Mouse (Mus musculus): Measurements from ENCODE around the gene Creg1. TPM values are rescaled to one million over a fixed set of nuclear protein-coding genes. Genes with fewer than 3 reads are reported as not detected.

Creg1 gene
- polyA plus RNA-seq, 1 experiment: 63.9 TPM

GRCm38 (mm10) chr1:165786296-165786695 is 22.8 kb downstream of the Creg1 start:
- DNase-seq (ENCODE audit: low spot score): no peak

GRCm38 (mm10) chr1:165788511-165788910 is 25.0 kb downstream of the Creg1 start, which contains the start of gene Cd247:
Gene Cd247 (plus strand): TSS chr1:165788681.
- no peak for DNase-seq (ENCODE audit: low spot score)

- DNase-seq (ENCODE audit: low spot score): no peak
Measured at GRCm38 (mm10) chr1:165789066-165789660, 25.6 kb downstream of the Creg1 start.

DNA sequence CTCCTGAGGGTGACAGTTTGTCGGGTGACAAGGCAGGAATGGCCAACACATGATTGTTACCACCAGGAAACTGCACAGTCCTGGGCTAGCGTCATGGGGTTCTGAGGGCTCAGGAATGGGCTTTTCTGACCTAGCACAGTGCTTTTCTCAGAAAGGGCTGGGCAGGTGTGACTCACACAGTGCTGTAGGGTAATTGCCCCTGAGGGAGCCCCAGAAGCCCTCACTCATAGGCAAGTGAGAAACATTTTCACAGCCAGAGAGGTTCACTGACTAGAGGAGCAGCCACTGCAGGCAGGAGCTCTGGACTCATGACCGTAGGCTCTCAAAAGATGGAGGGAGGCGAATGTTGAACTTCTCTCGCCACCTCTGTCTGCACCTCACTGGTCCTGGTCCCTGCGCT is 26.4 kb downstream of the Creg1 start:
- no peak for DNase-seq (ENCODE audit: low spot score)

GRCm38 (mm10) chr1:165790461-165791210 is 27.1 kb downstream of the Creg1 start:
- no peak for DNase-seq (ENCODE audit: low spot score)

GRCm38 (mm10) chr1:165791411-165791810 is 27.9 kb downstream of the Creg1 start:
- no peak for DNase-seq (ENCODE audit: low spot score)

GRCm38 (mm10) chr1:165801709-165802310 is 38.3 kb downstream of the Creg1 start:
- DNase-seq (ENCODE audit: low spot score): no peak

DNA sequence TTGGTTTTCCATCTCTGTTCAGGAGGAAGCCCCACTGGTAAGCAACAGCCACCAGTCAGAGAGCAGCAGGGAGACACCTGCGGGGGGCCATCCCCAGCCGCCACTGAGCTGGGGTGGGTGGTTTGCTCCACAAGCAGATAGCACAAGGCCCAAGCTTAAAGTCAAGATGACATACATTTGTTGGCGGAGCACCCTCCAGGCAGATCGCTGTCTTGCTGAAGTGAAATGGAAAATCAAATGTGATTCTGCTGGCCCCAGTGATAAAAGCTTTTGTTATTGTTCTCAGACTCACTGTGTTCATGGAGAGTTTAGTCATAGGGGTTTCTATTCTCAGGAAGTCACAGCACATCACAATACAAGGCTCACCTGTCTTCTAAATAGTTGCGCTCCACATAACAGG is 39.6 kb downstream of the Creg1 start:
- no peak for DNase-seq (ENCODE audit: low spot score)

- no peak for DNase-seq (ENCODE audit: low spot score)
Measured at GRCm38 (mm10) chr1:165804133-165804532, 40.6 kb downstream of the Creg1 start.

GRCm38 (mm10) chr1:165810633-165811032 is 47.1 kb downstream of the Creg1 start:
- DNase-seq (ENCODE audit: low spot score): no peak

DNA sequence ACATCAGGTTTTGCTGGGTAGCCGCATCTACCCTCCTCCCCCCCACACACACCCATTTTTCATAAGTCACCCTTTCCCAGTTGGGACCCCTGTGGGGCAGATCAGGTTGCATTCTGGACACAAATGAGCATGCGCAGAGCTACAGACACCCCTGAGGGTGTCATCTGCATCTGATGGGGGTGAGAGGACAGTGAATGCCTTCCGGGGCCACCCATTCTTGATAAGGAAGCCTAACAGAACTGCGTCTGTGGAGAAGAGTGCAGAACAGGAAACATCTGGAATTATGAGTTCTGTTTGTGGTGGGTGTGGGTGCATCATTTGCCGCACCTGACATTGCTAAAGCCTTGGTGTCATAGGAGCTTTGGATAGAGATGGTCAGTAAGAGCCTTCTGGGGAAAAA is 47.6 kb downstream of the Creg1 start:
- no peak for DNase-seq (ENCODE audit: low spot score)

- no peak for DNase-seq (ENCODE audit: low spot score)
Measured at GRCm38 (mm10) chr1:165812775-165813174, 49.2 kb downstream of the Creg1 start.

DNA sequence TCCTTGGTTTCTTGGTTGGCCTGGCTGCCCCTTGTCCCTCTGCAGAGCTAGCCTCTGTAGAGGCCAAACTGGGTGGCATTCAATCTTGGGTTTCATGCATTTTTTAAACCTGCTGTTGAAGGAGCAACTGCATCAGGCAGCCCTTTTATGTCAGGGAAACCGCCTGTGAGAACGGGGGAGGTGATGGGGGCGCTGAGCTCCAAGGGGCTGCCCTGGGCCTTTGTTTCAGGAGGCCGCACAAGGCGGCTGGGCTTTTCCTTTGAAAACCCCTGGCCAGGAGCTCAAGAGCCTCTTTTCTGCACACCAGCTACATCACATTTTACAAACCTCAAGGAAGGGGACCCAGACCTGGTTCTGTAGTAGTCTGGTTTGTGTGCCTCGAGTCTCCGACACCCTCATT is 50.6 kb downstream of the Creg1 start:
- no peak for DNase-seq (ENCODE audit: low spot score)

GRCm38 (mm10) chr1:165814521-165815278 is 51.2 kb downstream of the Creg1 start:
- DNase-seq (ENCODE audit: low spot score): no peak

GRCm38 (mm10) chr1:165816391-165816790 is 52.8 kb downstream of the Creg1 start:
- DNase-seq (ENCODE audit: low spot score): no peak

DNA sequence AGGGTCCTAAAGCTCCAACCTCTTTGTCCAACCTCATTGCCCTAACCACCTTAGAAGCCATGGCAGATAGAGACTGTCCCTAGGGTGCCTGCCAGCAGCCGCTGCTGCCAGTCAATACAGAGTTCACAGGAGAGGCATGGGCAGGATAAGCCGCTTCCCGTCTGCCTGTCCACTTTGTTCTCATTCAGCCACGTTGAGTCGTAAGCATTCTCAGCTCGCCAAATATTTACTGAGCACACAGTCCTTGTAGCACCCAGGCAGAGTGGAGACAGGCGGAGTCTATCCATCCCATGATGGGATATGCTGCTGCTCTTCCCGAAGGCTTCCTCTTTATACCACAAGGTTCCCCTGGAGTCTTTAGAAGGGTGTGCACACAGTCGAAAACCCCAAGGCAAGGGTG is 53.7 kb downstream of the Creg1 start:
- DNase-seq (ENCODE audit: low spot score): no peak

GRCm38 (mm10) chr1:165818145-165818860 is 54.8 kb downstream of the Creg1 start:
- DNase-seq (ENCODE audit: low spot score): no peak

DNA sequence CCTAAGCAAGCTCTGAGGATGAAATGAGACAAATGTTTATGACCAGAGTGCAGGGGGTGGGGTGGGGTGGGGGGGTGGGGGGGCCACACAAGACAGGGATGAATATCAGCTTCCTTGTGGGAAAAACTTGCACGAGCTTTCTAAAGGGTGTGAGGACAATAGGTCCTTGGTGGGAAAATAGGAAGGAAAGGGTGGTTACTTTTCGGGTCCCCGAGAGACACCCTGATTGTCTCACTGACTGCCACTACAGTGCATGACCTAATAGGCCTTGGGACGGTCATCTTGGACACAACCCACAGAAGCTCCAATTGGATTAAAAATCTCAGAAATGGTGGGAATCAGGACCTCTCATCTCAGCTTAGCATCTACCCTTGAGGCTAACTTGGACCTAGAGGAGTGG is 55.6 kb downstream of the Creg1 start:
- DNase-seq (ENCODE audit: low spot score): no peak

- DNase-seq (ENCODE audit: low spot score): no peak
Measured at GRCm38 (mm10) chr1:165822031-165822430, 58.5 kb downstream of the Creg1 start.

All from urinary bladder, adult 2 months (tissue).